Mouse (Mus musculus): Measurements from ENCODE around the gene Tagln3. TPM values are rescaled to one million over a fixed set of nuclear protein-coding genes. Genes with fewer than 3 reads are reported as not detected.

Gene Tagln3
- total RNA-seq (2014; fragmentation: Nextera tagmentation): 0.59 TPM in 1 of 2 replicates, not detected in the other
- not detected in 2 replicates for total RNA-seq (2017)

GRCm38 (mm10) chr16:45724061-45724741 is at the start of gene Tagln3:
TSS of gene Tagln3 (minus strand) at chr16:45724608.
- ATAC-seq (replicated peaks; ENCODE audit: low FRiP score, low TSS enrichment, poor library complexity, severe bottlenecking): peak; percentile 49

GRCm38 (mm10) chr16:45770914-45771313 is 46.5 kb upstream of the Tagln3 start:
- no peak for ATAC-seq (replicated peaks; ENCODE audit: low FRiP score, low TSS enrichment, poor library complexity, severe bottlenecking)

- no peak for ATAC-seq (replicated peaks; ENCODE audit: low FRiP score, low TSS enrichment, poor library complexity, severe bottlenecking)
Measured at GRCm38 (mm10) chr16:45767853-45768640, 43.6 kb upstream of the Tagln3 start.

GRCm38 (mm10) chr16:45767434-45767833 is 43.0 kb upstream of the Tagln3 start:
- no peak for ATAC-seq (replicated peaks; ENCODE audit: low FRiP score, low TSS enrichment, poor library complexity, severe bottlenecking)

- ATAC-seq (replicated peaks; ENCODE audit: low FRiP score, low TSS enrichment, poor library complexity, severe bottlenecking): no peak
Measured at GRCm38 (mm10) chr16:45765801-45766494, 41.5 kb upstream of the Tagln3 start.

- ATAC-seq (replicated peaks; ENCODE audit: low FRiP score, low TSS enrichment, poor library complexity, severe bottlenecking): no peak
Measured at GRCm38 (mm10) chr16:45765102-45765501, 40.7 kb upstream of the Tagln3 start.

GRCm38 (mm10) chr16:45762859-45763505 is 38.6 kb upstream of the Tagln3 start:
- no peak for ATAC-seq (replicated peaks; ENCODE audit: low FRiP score, low TSS enrichment, poor library complexity, severe bottlenecking)

GRCm38 (mm10) chr16:45761425-45761824 is 37.0 kb upstream of the Tagln3 start:
- ATAC-seq (replicated peaks; ENCODE audit: low FRiP score, low TSS enrichment, poor library complexity, severe bottlenecking): no peak

GRCm38 (mm10) chr16:45758726-45759269 is 34.4 kb upstream of the Tagln3 start:
- ATAC-seq (replicated peaks; ENCODE audit: low FRiP score, low TSS enrichment, poor library complexity, severe bottlenecking): no peak

- ATAC-seq (replicated peaks; ENCODE audit: low FRiP score, low TSS enrichment, poor library complexity, severe bottlenecking): no peak
Measured at GRCm38 (mm10) chr16:45757421-45758078, 33.1 kb upstream of the Tagln3 start.

GRCm38 (mm10) chr16:45756855-45757254 is 32.4 kb upstream of the Tagln3 start:
- ATAC-seq (replicated peaks; ENCODE audit: low FRiP score, low TSS enrichment, poor library complexity, severe bottlenecking): peak; percentile 95

- ATAC-seq (replicated peaks; ENCODE audit: low FRiP score, low TSS enrichment, poor library complexity, severe bottlenecking): no peak
Measured at GRCm38 (mm10) chr16:45743591-45744144, 19.3 kb upstream of the Tagln3 start.

- peak; percentile 94 for ATAC-seq (replicated peaks; ENCODE audit: low FRiP score, low TSS enrichment, poor library complexity, severe bottlenecking)
Measured at GRCm38 (mm10) chr16:45742615-45743476, 18.4 kb upstream of the Tagln3 start, which contains the start of gene Abhd10. TSS of gene Abhd10 (minus strand) at chr16:45742955.

GRCm38 (mm10) chr16:45737880-45738279 is 13.5 kb upstream of the Tagln3 start:
- no peak for ATAC-seq (replicated peaks; ENCODE audit: low FRiP score, low TSS enrichment, poor library complexity, severe bottlenecking)

- ATAC-seq (replicated peaks; ENCODE audit: low FRiP score, low TSS enrichment, poor library complexity, severe bottlenecking): no peak
Measured at GRCm38 (mm10) chr16:45736724-45737123, 12.3 kb upstream of the Tagln3 start.

- no peak for ATAC-seq (replicated peaks; ENCODE audit: low FRiP score, low TSS enrichment, poor library complexity, severe bottlenecking)
Measured at GRCm38 (mm10) chr16:45729163-45729562, 4.8 kb upstream of the Tagln3 start.

- peak; percentile 34 for ATAC-seq (replicated peaks; ENCODE audit: low FRiP score, low TSS enrichment, poor library complexity, severe bottlenecking)
Measured at GRCm38 (mm10) chr16:45724742-45725102, 314 bp upstream of the Tagln3 start.

Data from megakaryocyte-erythroid progenitor cell, adult 5-6 weeks (primary cell).